Mouse (Mus musculus) heart, postnatal 0 days (tissue): ENCODE results near the gene Sptlc2. TPM values are rescaled to one million over a fixed set of nuclear protein-coding genes. Genes with fewer than 3 reads are reported as not detected.

Experiments used
- ATAC-seq: fragments of 200-750 bp; cut with Nextera tagmentation; 2 replicates; pipeline ENCODE4 v1.8.0; 2017; ENCODE audit warnings: low read depth, moderate number of reproducible peaks, moderate library complexity; ENCODE audit not compliant: insufficient read depth
- DNase-seq: peaks from one replicate; pipeline ENCODE4 v3.0.0-alpha.2; 2016; ENCODE audit warnings: low spot score
- H3K27ac ChIP-seq: fragments of 300-500 bp; sonication (generic); 2 replicates; pipeline ENCODE4 v1.5.1; 2014; ENCODE audit warnings: low read depth, mild to moderate bottlenecking
- H3K27me3 ChIP-seq: fragments of 300-500 bp; sonication (generic); 2 replicates; pipeline ENCODE4 v1.6.1; 2014; ENCODE audit warnings: low read length, mixed read lengths; ENCODE audit not compliant: control insufficient read depth, insufficient read depth
- H3K36me3 ChIP-seq: fragments of 300-500 bp; sonication (generic); replicated peaks from 2 replicates; pipeline ENCODE4 v1.6.1; 2014; ENCODE audit warnings: low read length, mixed read lengths; ENCODE audit not compliant: control insufficient read depth, insufficient read depth
- H3K4me1 ChIP-seq: fragments of 300-500 bp; sonication (generic); 2 replicates; pipeline ENCODE4 v1.6.1; 2014; ENCODE audit warnings: antibody characterized with exemption; ENCODE audit not compliant: control insufficient read depth, insufficient read depth
- H3K4me2 ChIP-seq: fragments of 300-500 bp; sonication (generic); 2 replicates; pipeline ENCODE4 v1.6.1; 2014; ENCODE audit warnings: low read depth, mild to moderate bottlenecking, low read length, moderate library complexity
- H3K4me3 ChIP-seq: fragments of 300-500 bp; sonication (generic); 2 replicates; pipeline ENCODE4 v1.5.1; 2014; ENCODE audit warnings: low read depth, low read length
- H3K9ac ChIP-seq: fragments of 300-500 bp; sonication (generic); replicated peaks from 2 replicates; pipeline ENCODE4 v1.6.1; 2014; ENCODE audit warnings: low read depth, low read length, mixed read lengths
- H3K9me3 ChIP-seq: fragments of 300-500 bp; sonication (generic); replicated peaks from 2 replicates; pipeline ENCODE4 v1.6.1; 2016; ENCODE audit warnings: low read length; ENCODE audit not compliant: control insufficient read depth
- CTCF ChIP-seq: IDR thresholded peaks from 2 replicates; pipeline ENCODE4 v1.5.1; 2016; ENCODE audit warnings: antibody characterized with exemption, control low read depth, low read depth
- EP300 ChIP-seq: IDR thresholded peaks from 2 replicates; pipeline ENCODE4 v1.6.1; 2016; ENCODE audit warnings: antibody characterized with exemption, low read depth
- WGBS: fragments of 180-500 bp; shearing (Covaris S2); extraction: QIAGEN DNeasy Blood & Tissue Kit; methylation state at CpG from one replicate; pipeline ENCODE4 v1.1.7; 2014; 5-methylcytosine and 5-hydroxymethylcytosine counted together
- polyA plus RNA-seq: library from polyadenylated mRNA; unstranded; fragments of >200 nt; fragmentation: Nextera tagmentation; extraction: Ambion mirVana; gene quantifications from 2 replicates; pipeline ENCODE4 v1.2.1, GENCODE M21; 2015
- total RNA-seq: library from RNA; depleted of rRNA; stranded (reverse); fragments of >200 nt; gene quantifications from 2 replicates; pipeline ENCODE4 v1.2.3, GENCODE M21; 2014; ENCODE audit warnings: low replicate concordance

Gene Sptlc2
- total and polyA plus RNA-seq, 2 experiments from 2014 or later = 66.6 to 67.0 TPM

GRCm38 (mm10) chr12:87293934-87294333 is 94.2 kb downstream of the Sptlc2 start:
- TF ChIP-seq CTCF (no peak), EP300 (no peak)
- H3K4me3 ChIP-seq = no peak overlapping the region
- H3K27ac ChIP-seq = no peak overlapping the region
- WGBS = 56% methylated on average over 6 of the region's 6 CpGs
- DNase-seq (peak; percentile 30), ATAC-seq (peak; percentile 86)
- no peak overlapping the region for H3K4me2 ChIP-seq
- H3K36me3 ChIP-seq = no peaks in the 10 kb centered on the region
- H3K9me3 ChIP-seq = no peaks in the 10 kb centered on the region
- H3K27me3 ChIP-seq = no peaks in the 10 kb centered on the region
- no peak overlapping the region for H3K9ac ChIP-seq
- no peaks in the 10 kb centered on the region for H3K4me1 ChIP-seq

DNA sequence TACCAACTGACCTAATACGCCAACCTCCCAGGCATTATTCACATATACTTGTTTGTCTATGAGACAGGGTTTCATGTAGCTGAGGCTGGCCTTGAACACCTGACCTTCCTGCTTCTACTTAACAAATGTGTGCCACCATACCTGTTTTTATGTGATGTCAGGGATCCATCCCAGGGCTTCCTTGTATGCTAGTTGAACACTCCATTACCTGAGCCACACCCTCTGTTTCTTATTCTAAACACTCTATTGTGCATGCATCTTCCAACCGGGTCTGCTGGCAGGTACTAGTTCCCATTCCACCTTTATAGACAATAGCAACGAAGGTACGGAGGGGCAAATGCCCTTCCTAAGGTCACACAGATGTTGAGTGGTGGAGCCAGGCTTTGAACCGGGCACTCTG is 99.1 kb downstream of the Sptlc2 start:
- H3K4me1 ChIP-seq = no peaks in the 10 kb centered on the region
- no peak overlapping the region for H3K4me2 ChIP-seq
- H3K9me3 ChIP-seq = peaks cover 3% of the 10 kb centered on the region; the same call in 1 of the 2 replicates
- no peak overlapping the region for H3K9ac ChIP-seq
- H3K36me3 ChIP-seq = no peaks in the 10 kb centered on the region
- H3K27ac ChIP-seq = no peak overlapping the region
- DNase-seq (no peak), ATAC-seq (no peak)
- no peak overlapping the region for H3K4me3 ChIP-seq
- no peak for TF ChIP-seq CTCF
- no peak for TF ChIP-seq EP300
- 87% methylated on average over 5 of the region's 5 CpGs for WGBS
- H3K27me3 ChIP-seq = no peaks in the 10 kb centered on the region

GRCm38 (mm10) chr12:87284726-87285125 is 103.4 kb downstream of the Sptlc2 start:
- Histone ChIP-seq H3K9ac (no peak overlapping the region), H3K36me3 (no peaks in the 10 kb centered on the region), H3K4me3 (no peak overlapping the region), H3K27me3 (no peaks in the 10 kb centered on the region), H3K4me2 (no peak overlapping the region), H3K27ac (no peak overlapping the region), H3K9me3 (peaks cover 3% of the 10 kb centered on the region; the same call in 1 of the 2 replicates), H3K4me1 (no peaks in the 10 kb centered on the region)
- TF ChIP-seq EP300 (no peak), CTCF (no peak)
- DNase-seq (no peak), ATAC-seq (no peak)
- 87% methylated on average over 5 of the region's 5 CpGs for WGBS

- Histone ChIP-seq H3K9ac (no peak overlapping the region), H3K36me3 (no peaks in the 10 kb centered on the region), H3K4me2 (no peak overlapping the region), H3K4me1 (0 out of 2 replicates have a peak, but pooled peaks cover under 1% of the 10 kb centered on the region), H3K27ac (no peak overlapping the region), H3K9me3 (peaks cover 3% of the 10 kb centered on the region; the same call in 1 of the 2 replicates), H3K27me3 (no peaks in the 10 kb centered on the region), H3K4me3 (no peak overlapping the region)
- 71% methylated on average over 4 of the region's 4 CpGs for WGBS
- no peak for ATAC-seq
- no peak for TF ChIP-seq CTCF
- TF ChIP-seq EP300 = no peak
- DNase-seq = no peak
These were observed 103.9 kb downstream of the Sptlc2 start for GRCm38 (mm10) chr12:87284268-87284667.

GRCm38 (mm10) chr12:87283706-87284105 is 104.4 kb downstream of the Sptlc2 start:
- H3K9ac ChIP-seq = no peak overlapping the region
- WGBS = 79% methylated on average over 7 of the region's 7 CpGs
- 0 out of 2 replicates have a peak, but pooled peaks cover 6% of the 10 kb centered on the region for H3K4me1 ChIP-seq
- peaks cover 3% of the 10 kb centered on the region; the same call in 1 of the 2 replicates for H3K9me3 ChIP-seq
- no peak for TF ChIP-seq CTCF
- TF ChIP-seq EP300 = no peak
- no peak overlapping the region for H3K4me2 ChIP-seq
- ATAC-seq = no peak
- no peaks in the 10 kb centered on the region for H3K27me3 ChIP-seq
- H3K4me3 ChIP-seq = no peak overlapping the region
- no peak overlapping the region for H3K27ac ChIP-seq
- H3K36me3 ChIP-seq = no peaks in the 10 kb centered on the region
- no peak for DNase-seq

GRCm38 (mm10) chr12:87282743-87283142 is 105.4 kb downstream of the Sptlc2 start:
- Histone ChIP-seq H3K4me3 (no peak overlapping the region), H3K9ac (no peak overlapping the region), H3K4me2 (no peak overlapping the region), H3K4me1 (0 out of 2 replicates have a peak, but pooled peaks cover 10% of the 10 kb centered on the region), H3K27ac (no peak overlapping the region), H3K27me3 (no peaks in the 10 kb centered on the region), H3K9me3 (peaks cover under 1% of the 10 kb centered on the region; the same call in 1 of the 2 replicates), H3K36me3 (no peaks in the 10 kb centered on the region)
- WGBS = 91% methylated on average over 4 of the region's 4 CpGs
- TF ChIP-seq EP300 = no peak
- no peak for ATAC-seq
- DNase-seq = no peak
